Mouse (Mus musculus) cerebellum, adult 2 months (tissue): ENCODE measurements at regions not wholly inside any gene's neighbourhood (a gene's known extent, or its start where the extent isn't known, plus 50 kb on each side); places are given as distances from the start of the nearest gene placed in this dataset.

Experiments
- DNase-seq, 2 experiments: peaks; one replicate each; pipeline ENCODE4 v3.0.0; 2021
- H3K27ac ChIP-seq: fragments of 200-500 bp; 2 replicates; pipeline ENCODE4 v1.5.1; 2012; ENCODE audit warnings: low read length, control low read depth, inconsistent platforms; ENCODE audit not compliant: insufficient read depth
- H3K27me3 ChIP-seq: fragments of 200-500 bp; 2 replicates; pipeline ENCODE4 v1.6.1; 2012; ENCODE audit warnings: inconsistent platforms, mild to moderate bottlenecking, low read length, moderate library complexity; ENCODE audit not compliant: control insufficient read depth, insufficient read depth
- H3K4me1 ChIP-seq: fragments of 200-500 bp; 2 replicates; pipeline ENCODE4 v1.6.1; 2011; ENCODE audit warnings: low read length; ENCODE audit not compliant: control insufficient read depth, insufficient read depth
- H3K4me3 ChIP-seq: fragments of 200-500 bp; replicated peaks from 2 replicates; pipeline ENCODE3; 2011; ENCODE audit warnings: mild to moderate bottlenecking, low read depth, low read length, control low read depth; ENCODE audit not compliant: insufficient read depth
- CTCF ChIP-seq: fragments of 200-500 bp; IDR thresholded peaks from 2 replicates; pipeline ENCODE4 v1.5.1; 2011; ENCODE audit warnings: low read depth, mild to moderate bottlenecking, control low read depth, low read length, moderate library complexity, borderline replicate concordance; ENCODE audit not compliant: insufficient read depth
- POLR2A ChIP-seq: fragments of 200-500 bp; IDR thresholded peaks from 2 replicates; pipeline ENCODE4 v1.6.1; 2011; ENCODE audit warnings: low read length, control low read depth, borderline replicate concordance; ENCODE audit not compliant: insufficient read depth
- WGBS: fragments of 180-500 bp; shearing (Covaris S2); methylation state at CpG from one replicate; pipeline ENCODE4 v1.1.7; 2018; 5-methylcytosine and 5-hydroxymethylcytosine counted together

DNA sequence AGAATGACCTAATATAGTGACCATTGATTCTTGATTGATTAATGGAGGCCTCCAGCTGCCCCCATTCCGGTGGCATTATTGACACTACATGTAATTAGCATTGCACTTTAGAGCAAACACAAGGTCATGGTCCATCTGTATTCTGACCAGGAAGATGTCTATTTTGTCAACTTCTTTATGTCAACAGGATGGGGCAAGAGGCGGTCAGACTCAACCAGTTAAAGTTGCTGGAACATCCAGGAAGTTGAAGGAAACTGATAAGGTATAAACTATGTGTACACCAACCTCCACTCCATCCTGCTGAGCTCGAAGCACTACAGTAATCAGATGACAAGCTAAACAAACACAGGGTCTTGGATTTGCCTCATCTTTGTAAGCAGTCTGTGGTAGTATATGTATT is 130.1 kb upstream of the Gm15217 start:
- H3K27me3 ChIP-seq = no peaks in the 10 kb centered on the region
- H3K4me1 ChIP-seq = no peaks in the 10 kb centered on the region
- TF ChIP-seq CTCF (no peak), POLR2A (no peak)
- H3K4me3 ChIP-seq = no peak overlapping the region
- H3K27ac ChIP-seq = no peak overlapping the region
- no peak for DNase-seq
- WGBS = 79% methylated on average over 3 of the region's 3 CpGs

DNA sequence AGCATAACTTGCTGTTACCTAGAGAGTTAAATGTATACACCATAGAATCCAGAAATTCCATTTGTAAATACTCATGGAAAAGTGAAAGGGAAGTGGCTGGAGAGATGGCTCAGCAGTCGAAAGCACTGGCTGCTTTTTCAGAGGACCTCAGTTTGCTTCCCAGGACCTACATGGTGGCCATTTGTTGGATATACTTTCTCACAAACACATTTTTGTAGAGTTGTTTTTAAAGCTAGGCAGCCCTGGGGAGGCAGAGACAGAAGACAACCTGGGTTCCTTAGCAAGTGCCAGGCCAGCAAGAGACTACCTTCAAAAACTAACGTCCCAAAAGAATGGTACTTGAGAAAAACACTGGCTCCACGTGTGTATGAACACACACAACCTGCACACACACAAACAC is 124.0 kb upstream of the Gm15217 start:
- Histone ChIP-seq H3K4me1 (no peaks in the 10 kb centered on the region), H3K27ac (no peak overlapping the region), H3K4me3 (no peak overlapping the region), H3K27me3 (no peaks in the 10 kb centered on the region)
- DNase-seq = no peak
- TF ChIP-seq CTCF (no peak), POLR2A (no peak)
- 86% methylated on average over 3 of the region's 3 CpGs for WGBS

DNA sequence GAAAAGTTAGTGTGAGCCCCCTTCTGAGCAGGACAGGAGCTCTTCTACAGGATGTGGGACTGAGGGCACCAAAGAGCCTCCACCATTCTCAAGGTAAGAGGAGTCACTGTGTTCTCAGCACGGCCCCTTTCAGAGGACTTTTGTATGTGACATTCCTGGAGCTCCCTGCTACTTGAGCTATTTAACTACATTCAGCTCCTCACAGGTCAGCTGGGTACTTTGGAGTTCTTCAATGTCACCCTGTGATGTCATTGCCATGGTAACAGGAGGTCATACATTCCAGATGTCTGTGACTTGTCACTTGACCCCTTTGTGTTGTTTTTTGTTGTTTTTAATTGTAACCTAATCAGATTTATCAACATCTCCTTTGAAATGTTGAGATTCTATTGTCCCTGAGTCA is 122.9 kb upstream of the Gm15217 start:
- WGBS = 28% methylated on average over 1 of the region's 1 CpGs
- TF ChIP-seq CTCF (no peak), POLR2A (no peak)
- Histone ChIP-seq H3K27ac (no peak overlapping the region), H3K4me1 (no peaks in the 10 kb centered on the region), H3K27me3 (no peaks in the 10 kb centered on the region), H3K4me3 (no peak overlapping the region)
- DNase-seq = no peak

DNA sequence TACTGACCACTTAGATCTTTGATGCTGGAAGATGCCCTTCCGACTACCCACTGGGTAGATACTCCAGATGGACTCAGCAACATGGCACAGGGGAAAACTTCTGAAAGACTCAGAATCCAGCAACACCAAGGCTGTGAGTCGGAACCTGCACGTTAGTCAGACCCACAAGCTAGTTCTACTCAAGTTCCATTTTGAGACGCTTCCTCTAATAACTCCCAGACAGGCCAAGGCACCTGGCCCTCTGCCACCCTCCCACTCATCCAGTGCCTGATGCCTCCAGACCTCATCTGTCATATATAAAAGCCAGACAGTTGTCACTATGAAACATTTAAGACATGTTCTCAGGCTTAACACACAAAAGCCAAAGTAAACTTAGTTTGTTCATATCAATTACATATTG is 121.9 kb upstream of the Gm15217 start:
- TF ChIP-seq POLR2A (no peak), CTCF (no peak)

DNA sequence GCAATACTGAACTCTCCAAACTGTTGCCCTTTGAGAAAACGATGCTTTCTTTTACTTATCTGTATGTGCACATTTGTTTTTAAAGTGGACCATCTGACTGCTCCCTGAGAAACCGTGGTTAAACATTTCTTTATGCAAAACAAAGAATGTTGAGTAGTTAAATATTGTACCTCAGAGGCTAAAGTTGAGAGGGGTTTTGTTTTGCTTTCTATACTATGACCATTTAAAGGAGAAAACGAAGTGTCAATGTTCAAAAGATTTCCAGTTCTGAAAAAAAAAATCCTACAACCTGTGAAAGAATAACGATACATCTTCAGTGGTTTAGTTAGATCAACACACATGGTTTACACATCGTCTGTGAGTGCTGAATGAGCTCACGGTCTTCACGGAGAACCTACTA is 120.7 kb upstream of the Gm15217 start:
- WGBS = 88% methylated on average over 7 of the region's 7 CpGs
- no peak overlapping the region for H3K4me3 ChIP-seq
- H3K27ac ChIP-seq = no peak overlapping the region
- no peak for DNase-seq
- H3K4me1 ChIP-seq = no peaks in the 10 kb centered on the region
- no peaks in the 10 kb centered on the region for H3K27me3 ChIP-seq
- no peak for TF ChIP-seq CTCF
- no peak for TF ChIP-seq POLR2A

More for the DNA sequence above, 121.9 kb upstream of the Gm15217 start:
- WGBS = 47% methylated on average over 4 of the region's 4 CpGs
- DNase-seq = no peak
- Histone ChIP-seq H3K27me3 (no peaks in the 10 kb centered on the region), H3K4me1 (no peaks in the 10 kb centered on the region), H3K27ac (no peak overlapping the region), H3K4me3 (no peak overlapping the region)

DNA sequence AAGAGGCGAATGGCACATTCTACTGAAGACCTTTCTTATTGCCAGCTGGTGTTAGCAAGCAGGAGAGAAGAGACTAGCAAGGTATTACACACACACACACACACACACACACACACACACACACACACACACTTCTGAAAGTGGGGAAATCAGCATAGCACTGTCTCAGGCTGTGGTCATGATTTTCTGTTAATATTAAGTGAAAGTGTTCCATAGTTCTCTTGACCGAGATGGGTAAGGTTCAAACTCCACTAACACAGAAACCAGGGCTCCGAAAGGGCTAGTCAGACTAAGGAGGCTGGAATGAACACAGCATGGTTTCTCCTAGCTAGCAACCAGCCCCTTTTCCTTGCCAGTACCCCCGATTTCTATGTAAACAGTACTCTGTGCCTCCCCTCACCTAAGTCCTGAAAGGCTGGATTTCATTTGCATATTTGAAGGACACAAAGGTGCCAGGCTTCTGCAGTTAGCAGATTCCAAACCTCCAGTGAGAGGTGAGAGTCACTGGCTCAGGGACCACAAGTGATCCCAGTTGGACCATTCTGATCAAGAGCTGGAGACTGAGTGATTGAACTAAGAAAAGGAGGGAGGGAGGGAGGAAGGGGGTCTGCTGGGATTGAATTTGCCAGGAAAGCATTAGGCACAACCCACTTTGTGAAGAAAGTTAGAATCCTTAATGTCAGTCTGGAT is 118.8 kb upstream of the Gm15217 start:
- TF ChIP-seq POLR2A = no peak
- no peak for TF ChIP-seq CTCF
- WGBS = 72% methylated on average over 4 of the region's 4 CpGs
- Histone ChIP-seq H3K4me1 (no peaks in the 10 kb centered on the region), H3K27ac (no peak overlapping the region), H3K27me3 (no peaks in the 10 kb centered on the region), H3K4me3 (no peak overlapping the region)
- DNase-seq = no peak

DNA sequence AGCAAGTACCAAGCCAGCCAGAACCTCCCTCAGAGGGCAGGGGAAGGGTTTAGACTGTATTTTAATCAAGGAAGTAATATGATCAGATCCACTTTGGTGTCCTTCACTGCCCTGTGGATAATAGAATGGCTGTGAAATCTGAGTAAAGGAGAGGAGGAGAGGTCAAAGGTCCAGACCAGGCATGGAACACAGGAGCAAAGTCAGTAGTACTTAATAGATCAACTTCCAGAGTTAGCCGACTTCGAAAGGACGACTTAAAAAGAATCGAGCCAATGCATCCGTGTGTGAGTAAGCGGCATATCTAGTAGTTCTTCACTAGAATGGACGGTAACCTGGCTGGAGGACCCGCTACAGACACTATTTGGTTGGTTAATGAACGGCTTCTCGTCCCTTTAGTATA is 103.8 kb upstream of the Gm15217 start:
- Histone ChIP-seq H3K4me3 (no peak overlapping the region), H3K4me1 (no peaks in the 10 kb centered on the region), H3K27me3 (no peaks in the 10 kb centered on the region), H3K27ac (no peak overlapping the region)
- DNase-seq = no peak
- WGBS = 94% methylated on average over 10 of the region's 10 CpGs
- TF ChIP-seq CTCF (no peak), POLR2A (no peak)

DNA sequence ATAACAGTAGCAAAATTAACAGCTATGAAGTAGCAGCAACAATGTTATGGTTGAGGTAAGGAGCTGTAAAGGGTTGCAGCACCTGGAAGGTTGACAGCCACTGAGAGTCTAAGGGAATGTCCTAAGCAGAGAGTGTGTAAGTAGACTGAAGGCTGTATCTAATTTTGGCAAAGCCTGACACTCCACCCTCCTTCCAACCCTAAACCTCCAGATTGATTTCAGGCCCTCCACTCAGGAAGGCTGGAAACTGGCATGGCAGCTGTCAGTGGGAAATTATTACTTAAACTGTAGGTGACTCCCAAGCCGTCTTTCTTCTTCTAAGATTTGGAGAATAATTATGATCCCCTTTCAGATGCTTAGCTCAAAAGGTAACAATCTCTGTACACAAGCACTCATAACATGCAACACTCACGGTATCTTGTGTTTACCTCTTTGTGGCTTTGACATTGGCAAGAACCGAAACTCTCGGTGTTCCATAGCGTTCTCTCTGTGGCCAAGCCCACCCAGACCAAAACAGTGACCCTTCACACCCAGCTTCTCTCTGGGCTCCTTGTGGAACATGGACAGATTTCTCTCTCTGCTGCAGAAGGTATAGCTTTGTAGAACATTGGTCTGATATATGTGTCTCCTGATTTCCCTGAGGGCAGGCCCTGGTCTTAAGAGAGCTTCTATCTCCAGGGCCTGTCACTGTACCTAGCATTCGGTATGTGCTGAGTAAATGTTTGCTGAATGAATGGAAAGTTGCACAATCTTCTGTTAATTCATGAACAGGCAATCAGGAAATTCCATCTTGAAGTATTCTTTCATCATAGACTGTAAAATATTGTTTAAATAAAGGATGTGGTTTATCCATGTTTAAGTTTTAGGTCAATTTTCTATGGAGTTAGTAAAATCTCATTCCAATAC is 102.0 kb upstream of the Gm15217 start:
- no peak overlapping the region for H3K27ac ChIP-seq
- TF ChIP-seq CTCF (no peak), POLR2A (no peak)
- no peak overlapping the region for H3K4me3 ChIP-seq
- 92% methylated on average over 6 of the region's 6 CpGs for WGBS
- no peak for DNase-seq
- H3K4me1 ChIP-seq = no peaks in the 10 kb centered on the region
- no peaks in the 10 kb centered on the region for H3K27me3 ChIP-seq
